Mouse (Mus musculus) forelimb bud, embryonic 11.5 days (tissue): Measurements from ENCODE around the gene Fcf1.

Experiments
- DNase-seq: peaks from one replicate; pipeline ENCODE4 v3.0.0-alpha.2; 2012; ENCODE audit warnings: low read depth, low spot score

Gene Fcf1

GRCm38 (mm10) chr12:84968831-84969655, 1.7 kb upstream of the Fcf1 start:
- DNase-seq, result no peak

GRCm38 (mm10) chr12:84969656-84970427, 855 bp upstream of the Fcf1 start:
- DNase-seq, result peak; percentile 1

- no peak for DNase-seq
Measured at GRCm38 (mm10) chr12:84979264-84979862, 8.7 kb downstream of the Fcf1 start.

GRCm38 (mm10) chr12:84989456-84989855, 18.8 kb downstream of the Fcf1 start:
- no peak for DNase-seq

GRCm38 (mm10) chr12:84995112-84995761, 24.5 kb downstream of the Fcf1 start:
- no peak for DNase-seq

GRCm38 (mm10) chr12:84996083-84996496, 25.4 kb downstream of the Fcf1 start, which contains the start of gene Ylpm1:
Gene Ylpm1, plus strand, starts transcription at chr12:84996321.
- peak; percentile 99 for DNase-seq

- DNase-seq, result peak; percentile 17
Measured at GRCm38 (mm10) chr12:84996501-84997398, 26.1 kb downstream of the Fcf1 start.

- no peak for DNase-seq
Measured at GRCm38 (mm10) chr12:84999053-84999452, 28.4 kb downstream of the Fcf1 start.

- DNase-seq, result no peak
Measured at GRCm38 (mm10) chr12:85006206-85006605, 35.5 kb downstream of the Fcf1 start.

- DNase-seq, result no peak
Measured at GRCm38 (mm10) chr12:85007021-85007420, 36.3 kb downstream of the Fcf1 start.

GRCm38 (mm10) chr12:85009776-85010175, 39.1 kb downstream of the Fcf1 start:
- DNase-seq, result no peak

- no peak for DNase-seq
Measured at GRCm38 (mm10) chr12:85010541-85010940, 39.8 kb downstream of the Fcf1 start.

GRCm38 (mm10) chr12:85012185-85012584, 41.5 kb downstream of the Fcf1 start:
- DNase-seq, result no peak

- no peak for DNase-seq
Measured at GRCm38 (mm10) chr12:85022071-85022470, 51.4 kb downstream of the Fcf1 start.

GRCm38 (mm10) chr12:85032710-85033109, 62.0 kb downstream of the Fcf1 start:
- DNase-seq, result peak; percentile 25
